Comparison of ENCODE assay signal across 17 mouse cellular contexts in genomic region chr8:13373151-13373662, GRCm38 (mm10). TPM values are rescaled to one million over a fixed set of nuclear protein-coding genes. Genes with fewer than 3 reads are reported as not detected.
DNase-seq lines count a peak whose midpoint lies in the region; ATAC-seq and TF ChIP-seq lines count a peak whose summit lies in the region.
"Had no signal": no experiment of that assay in that cellular context is flagged by ENCODE, and none has a peak within 500 bp of the region (broad histone marks: within the 10 kb centered on the region; RNA-seq: fewer than 3 reads in every experiment).

No protein-coding gene starts in this region.

- no peaks in the 10 kb centered on the region for H3K9me3 ChIP-seq in heart, embryonic 12.5 days (replicated peaks)
- H3K9me3 ChIP-seq in CH12.LX (replicated peaks; ENCODE audit: low read length), result no peaks in the 10 kb centered on the region
- no peaks in the 10 kb centered on the region for H3K9me3 ChIP-seq in kidney, embryonic 16.5 days (ENCODE audit: low read length)
- H3K9me3 ChIP-seq: liver, embryonic 15.5 days had no signal

- TF ChIP-seq RAD21 in CH12.LX (IDR thresholded peaks at IDR 0.05; ENCODE audit: low read depth, low read length), result no peak

- H3K27ac ChIP-seq in heart, embryonic 12.5 days (ENCODE audit: poor library complexity, severe bottlenecking), result no peak overlapping the region
- peak overlapping the region; percentile 94 for H3K27ac ChIP-seq in CH12.LX (ENCODE audit: insufficient read depth, low read depth)
- H3K27ac ChIP-seq in kidney, embryonic 16.5 days (ENCODE audit: low read length), result no peak overlapping the region
- H3K27ac ChIP-seq: liver, embryonic 15.5 days had no signal

- dilution Hi-C loops in CH12.LX (cut with MboI; ENCODE audit: extremely low pct_ligation_motif_present, extremely low pct_unique_long_range_greater_than_20kb, low sequenced_read_pairs), result no loop called here

- H3K4me3 ChIP-seq in heart, embryonic 12.5 days, result no peak overlapping the region
- no peak overlapping the region for H3K4me3 ChIP-seq in CH12.LX (replicated peaks in 1 of 3; ENCODE audit: low read depth in 2 of 3, low read length in 2 of 3, poor library complexity in 1 of 3)
- H3K4me3 ChIP-seq in kidney, embryonic 16.5 days (ENCODE audit: low read length), result no peak overlapping the region
- H3K4me3 ChIP-seq: erythroblast, embryonic 14.5 days; liver, embryonic 15.5 days had no signal

- peak; percentile 72 for ATAC-seq in heart, embryonic 12.5 days (ENCODE audit: insufficient number of reproducible peaks, low FRiP score)
- ATAC-seq in kidney, embryonic 16.5 days (ENCODE audit: low FRiP score, low TSS enrichment), result no peak
- ATAC-seq: activated CD4-positive, CD25-positive, alpha-beta regulatory T cell, adult 4 months had no signal

- no peaks in the 10 kb centered on the region for H3K27me3 ChIP-seq in heart, embryonic 12.5 days (replicated peaks)
- H3K27me3 ChIP-seq in CH12.LX (replicated peaks), result no peaks in the 10 kb centered on the region
- no peaks in the 10 kb centered on the region for H3K27me3 ChIP-seq in kidney, embryonic 16.5 days (ENCODE audit: insufficient read depth, low read length)
- H3K27me3 ChIP-seq: liver, embryonic 15.5 days had no signal

- H3K9ac ChIP-seq in heart, embryonic 12.5 days, result no peak overlapping the region
- H3K9ac ChIP-seq in CH12.LX (ENCODE audit: insufficient read depth, low read depth), result no peak overlapping the region
- H3K9ac ChIP-seq in kidney, embryonic 16.5 days (replicated peaks; ENCODE audit: low read length), result no peak overlapping the region
- H3K9ac ChIP-seq: liver, embryonic 15.5 days had no signal

- in situ Hi-C loops in CH12.LX (cut with MboI; ENCODE audit: low pct_ligation_motif_present, low pct_unique_long_range_greater_than_20kb, low sequenced_read_pairs), result no loop called here

- no peak overlapping the region for H3K4me2 ChIP-seq in heart, embryonic 12.5 days
- H3K4me2 ChIP-seq in CH12.LX (ENCODE audit: insufficient read depth, low read depth, poor library complexity, severe bottlenecking), result peak overlapping the region; percentile 52
- H3K4me2 ChIP-seq in kidney, embryonic 16.5 days (replicated peaks; ENCODE audit: low read depth, low read length), result no peak overlapping the region
- H3K4me2 ChIP-seq: liver, embryonic 15.5 days had no signal

- no peaks in the 10 kb centered on the region for H3K4me1 ChIP-seq in heart, embryonic 12.5 days (replicated peaks)
- peaks cover 28 to 58% of the 10 kb centered on the region in 2 experiments for H3K4me1 ChIP-seq in CH12.LX (ENCODE audit: control insufficient read depth in 1 of 2, insufficient read depth in 2 of 2)
- H3K4me1 ChIP-seq in kidney, embryonic 16.5 days (ENCODE audit: insufficient read depth, low read length), result no peaks in the 10 kb centered on the region
- H3K4me1 ChIP-seq: liver, embryonic 15.5 days had no signal

- no peak for TF ChIP-seq POLR2A in CH12.LX (IDR thresholded peaks at IDR 0.05; ENCODE audit: low read depth, low read length)

- TF ChIP-seq EP300 in CH12.LX (IDR thresholded peaks at IDR 0.05; ENCODE audit: low read length), result peak; percentile 87

- H3K79me2 ChIP-seq in CH12.LX (replicated peaks; ENCODE audit: control insufficient read depth, extremely low read depth, insufficient read depth, poor library complexity, severe bottlenecking), result peaks cover 11% of the 10 kb centered on the region

- WGBS in heart, embryonic 12.5 days, result 81% methylated on average over 8 of the region's 8 CpGs
- 89% methylated on average over 8 of the region's 8 CpGs for WGBS in kidney, embryonic 16.5 days

- TF ChIP-seq CTCF in CH12.LX (conservative IDR thresholded peaks at IDR 0.05 in 1 of 2, IDR thresholded peaks at IDR 0.05 in 1 of 2; ENCODE audit: low read depth in 2 of 2, low read length in 2 of 2), result no peak

- peaks cover 93% of the 10 kb centered on the region for H3K36me3 ChIP-seq in heart, embryonic 12.5 days
- H3K36me3 ChIP-seq in CH12.LX (replicated peaks in 1 of 2; ENCODE audit: control insufficient read depth in 1 of 2, insufficient read depth in 1 of 2, low read length in 1 of 2), result peaks cover 77 to 90% of the 10 kb centered on the region in 2 experiments
- H3K36me3 ChIP-seq in kidney, embryonic 16.5 days (ENCODE audit: insufficient read depth, low read length), result peaks cover 85% of the 10 kb centered on the region

- DNase-seq in heart, adult 11 months, result no peak
- DNase-seq in CH12.LX (ENCODE audit: extremely low read depth), result peak; percentile 87
- DNase-seq in adrenal gland, adult 8-10 months, result peak; percentile 77
- DNase-seq in induced T-regulatory cell, adult 2 months (ENCODE audit: low read depth), result peak; percentile 43
- DNase-seq in right cerebral cortex, adult 2 months (ENCODE audit: low spot score in 2 of 2), result no peak
- DNase-seq in thymus, postnatal 14 days, result no peak
- DNase-seq: heart, postnatal 36 days; kidney, adult 11 months; retina, postnatal 1 day had no signal

TF ChIP-seq in CH12.LX, 34 proteins besides CTCF, POLR2A, EP300 and RAD21 (continues in another document):
- peak; percentile 91 for TF ChIP-seq UBTF (IDR thresholded peaks at IDR 0.05; ENCODE audit: low read depth, low read length)
- TF ChIP-seq ETS1 (conservative IDR thresholded peaks at IDR 0.05; ENCODE audit: low read depth, low read length), result peak; percentile 94
- no peak for TF ChIP-seq TCF12 (IDR thresholded peaks at IDR 0.05; ENCODE audit: low read depth, low read length)
- peak; percentile 93 for TF ChIP-seq IRF4 (IDR thresholded peaks at IDR 0.05; ENCODE audit: low read depth, low read length)
- TF ChIP-seq ZNF384 (IDR thresholded peaks at IDR 0.05; ENCODE audit: low read depth, low read length), result no peak
- no peak for TF ChIP-seq HCFC1 (IDR thresholded peaks at IDR 0.05; ENCODE audit: low read depth, low read length)
- peak; percentile 83 for TF ChIP-seq SIN3A (IDR thresholded peaks at IDR 0.05; ENCODE audit: low read length)
- no peak for TF ChIP-seq ZMIZ1 (IDR thresholded peaks at IDR 0.05; ENCODE audit: low read depth, low read length)
- peak; percentile 87 for TF ChIP-seq MXI1 (IDR thresholded peaks at IDR 0.05; ENCODE audit: low read depth, low read length)
- no peak for TF ChIP-seq ELF1 (IDR thresholded peaks at IDR 0.05; ENCODE audit: low read depth, low read length)
- no peak for TF ChIP-seq USF2 (conservative IDR thresholded peaks at IDR 0.05; ENCODE audit: low read depth, low read length)
- TF ChIP-seq MEF2A (IDR thresholded peaks at IDR 0.05; ENCODE audit: borderline replicate concordance, low read depth, low read length), result peak; percentile 95
- TF ChIP-seq PAX5 (IDR thresholded peaks at IDR 0.05; ENCODE audit: low read length), result no peak
- no peak for TF ChIP-seq ZKSCAN1 (IDR thresholded peaks at IDR 0.05; ENCODE audit: borderline replicate concordance, low read depth, low read length)
- TF ChIP-seq JUN (IDR thresholded peaks at IDR 0.05; ENCODE audit: insufficient read depth, low read depth, low read length), result peak; percentile 86
- TF ChIP-seq MYC (IDR thresholded peaks at IDR 0.05; ENCODE audit: low read depth, low read length), result peak; percentile 76; the same call in 1 of the 2 replicates
- TF ChIP-seq KAT2A (IDR thresholded peaks at IDR 0.05; ENCODE audit: insufficient replicate concordance, low read length), result no peak
- TF ChIP-seq ZC3H11A (IDR thresholded peaks at IDR 0.05; ENCODE audit: low read depth, low read length), result no peak
- peak; percentile 95 for TF ChIP-seq BHLHE40 (IDR thresholded peaks at IDR 0.05; ENCODE audit: low read depth, low read length)
- peak; percentile 99 for TF ChIP-seq MAFK (IDR thresholded peaks at IDR 0.05; ENCODE audit: insufficient replicate concordance, low read length)
- TF ChIP-seq NELFE (IDR thresholded peaks at IDR 0.05; ENCODE audit: low read depth, low read length), result no peak
- peak; percentile 76; the same call in 1 of the 2 replicates for TF ChIP-seq CHD1 (IDR thresholded peaks at IDR 0.05; ENCODE audit: low read depth, low read length)
- TF ChIP-seq USF1 (IDR thresholded peaks at IDR 0.05; ENCODE audit: low read depth, low read length), result no peak
- no peak for TF ChIP-seq GABPA (IDR thresholded peaks at IDR 0.05; ENCODE audit: insufficient replicate concordance, low read depth, low read length)
- TF ChIP-seq MAX (IDR thresholded peaks at IDR 0.05; ENCODE audit: low read length), result peak; percentile 59; the same call in 1 of the 2 replicates
- TF ChIP-seq JUND (conservative IDR thresholded peaks at IDR 0.05; ENCODE audit: low read depth, low read length), result peak; percentile 89
- no peak for TF ChIP-seq SMC3 (IDR thresholded peaks at IDR 0.05; ENCODE audit: low read depth, low read length)
- TF ChIP-seq E2F4 (IDR thresholded peaks at IDR 0.05; ENCODE audit: insufficient replicate concordance, low read depth, low read length), result no peak
- no peak for TF ChIP-seq CHD2 (IDR thresholded peaks at IDR 0.05; ENCODE audit: low read length)
- no peak for TF ChIP-seq POLR2AphosphoS2 (IDR thresholded peaks at IDR 0.05; ENCODE audit: low read depth, low read length)

RNA-seq across cellular contexts. Expression of gene Atp4b, which starts 23.4 kb away (rescaled TPM):
- 0.36 TPM in 1 of 2 replicates, not detected in the other for polyA plus RNA-seq in heart, embryonic 12.5 days (2016; fragmentation: Nextera tagmentation; extraction: Ambion mirVana)
- not detected in 2 replicates for total RNA-seq in CH12.LX (2012; rRNA removed)
- total RNA-seq in CH12.LX (2014; rRNA removed), result not detected in 2 replicates
- not detected in 2 replicates for polyA plus RNA-seq in CH12.LX (2012; ENCODE audit: insufficient read length, low read depth)
- under 1 TPM in 1 of 4 experiments, not detected in 3; 0.49 TPM for total RNA-seq in adrenal gland, adult 8-10 months (2022)
- polyA plus RNA-seq in kidney, embryonic 16.5 days (2015; fragmentation: Nextera tagmentation; extraction: Ambion mirVana), result not detected in 2 replicates
- total RNA-seq: heart, adult 8-10 months; heart, postnatal 36 days had no signal
- polyA plus RNA-seq: activated CD4-positive, CD25-positive, alpha-beta regulatory T cell, adult 4 months; cortical plate, adult 2 months; erythroblast, embryonic 14.5 days; liver, embryonic 15.5 days; neural tube, embryonic 14.5 days had no signal

RNA-seq across cellular contexts. Expression of gene Grk1, which starts 31.7 kb away (rescaled TPM):
- polyA plus RNA-seq in heart, embryonic 12.5 days (2016; fragmentation: Nextera tagmentation; extraction: Ambion mirVana), result not detected in 2 replicates
- total RNA-seq in CH12.LX (2012; rRNA removed) (not detected in 2 replicates), CH12.LX (2014; rRNA removed) (not detected in 2 replicates)
- polyA plus RNA-seq in CH12.LX (2012; ENCODE audit: insufficient read length, low read depth), result not detected in 2 replicates
- under 1 TPM in 2 of 4 experiments, not detected in 2; 0.05 to 0.06 TPM for total RNA-seq in adrenal gland, adult 8-10 months (2022)
- polyA plus RNA-seq in kidney, embryonic 16.5 days (2015; fragmentation: Nextera tagmentation; extraction: Ambion mirVana), result not detected in 2 replicates
- total RNA-seq: heart, adult 8-10 months; heart, postnatal 36 days had no signal
- polyA plus RNA-seq: activated CD4-positive, CD25-positive, alpha-beta regulatory T cell, adult 4 months; erythroblast, embryonic 14.5 days; liver, embryonic 15.5 days; neural tube, embryonic 14.5 days had no signal

RNA-seq across cellular contexts. Expression of gene Tfdp1, which starts 34.7 kb away (rescaled TPM):
- 105 and 114 TPM in 2 replicates for polyA plus RNA-seq in heart, embryonic 12.5 days (2016; fragmentation: Nextera tagmentation; extraction: Ambion mirVana)
- total RNA-seq in CH12.LX (2012; rRNA removed) (189 and 226 TPM in 2 replicates), CH12.LX (2014; rRNA removed) (338 and 351 TPM in 2 replicates)
- polyA plus RNA-seq in CH12.LX (2012; ENCODE audit: insufficient read length, low read depth), result 288 and 301 TPM in 2 replicates
- 10 to 100 TPM; 46.2 to 67.4 (median 52.1) TPM for total RNA-seq in adrenal gland, adult 8-10 months (2022)
- polyA plus RNA-seq in kidney, embryonic 16.5 days (2015; fragmentation: Nextera tagmentation; extraction: Ambion mirVana), result 159 TPM in 2 replicates

Comparison
In these comparisons a context has a peak if more than half of its experiments do, and no peak if none do; other contexts are left out.
1. DNase-seq: peak in CH12.LX (single experiment), adrenal gland, adult 8-10 months (single experiment) and induced T-regulatory cell, adult 2 months (single experiment); none in heart, adult 11 months (single experiment), right cerebral cortex, adult 2 months (0 of 2) and thymus, postnatal 14 days (single experiment).